Mouse (Mus musculus) CH12.LX (cell line): Measurements from ENCODE around the gene Gas1. TPM values are rescaled to one million over a fixed set of nuclear protein-coding genes. Genes with fewer than 3 reads are reported as not detected.

Source experiments
- DNase-seq: peaks from one replicate; pipeline ENCODE4 v3.0.0-alpha.2; 2013; ENCODE audit errors: extremely low read depth
- H3K27ac ChIP-seq: 2 replicates; pipeline ENCODE4 v1.5.1; 2012; ENCODE audit warnings: low read depth, mild to moderate bottlenecking, control low read depth, moderate library complexity; ENCODE audit not compliant: insufficient read depth
- H3K27me3 ChIP-seq: replicated peaks from 2 replicates; pipeline ENCODE3; 2012; ENCODE audit warnings: inconsistent platforms
- H3K36me3 ChIP-seq, 2 experiments: replicated peaks in 1 of 2; 2 replicates each; pipeline versions ENCODE3 to v1.6.1; 2012; ENCODE audit warnings: inconsistent platforms in 1 of 2, low read length in 1 of 2, mild to moderate bottlenecking in 1 of 2, mixed read lengths in 1 of 2, moderate library complexity in 1 of 2; ENCODE audit not compliant: control insufficient read depth in 1 of 2, insufficient read depth in 1 of 2
- H3K4me1 ChIP-seq, 2 experiments: 2 replicates each; pipeline ENCODE4 v1.6.1; 2012; ENCODE audit warnings: inconsistent platforms in 1 of 2, moderate library complexity in 1 of 2; ENCODE audit not compliant: insufficient read depth in 2 of 2, control insufficient read depth in 1 of 2
- H3K4me2 ChIP-seq: 2 replicates; pipeline ENCODE4 v1.6.1; 2012; ENCODE audit warnings: low read depth, mild to moderate bottlenecking, control low read depth; ENCODE audit not compliant: poor library complexity, insufficient read depth, severe bottlenecking
- H3K4me3 ChIP-seq, 3 experiments: fragments of 150-350 bp in 1 of 3; sonication (generic) in 1 of 3; replicated peaks in 1 of 3; 2 replicates each; pipeline versions ENCODE3 to v1.5.1; 2011 to 2012; ENCODE audit warnings: low read depth in 2 of 3, low read length in 2 of 3, mild to moderate bottlenecking in 2 of 3, moderate library complexity in 2 of 3, control low read depth in 1 of 3, improper control_type of control experiment in 1 of 3, inconsistent platforms in 1 of 3, mixed read lengths in 1 of 3; ENCODE audit not compliant: poor library complexity in 1 of 3
- H3K79me2 ChIP-seq: replicated peaks from 2 replicates; pipeline ENCODE4 v1.6.1; 2012; ENCODE audit warnings: mild to moderate bottlenecking, moderate library complexity; ENCODE audit not compliant: control insufficient read depth, poor library complexity, insufficient read depth, severe bottlenecking; ENCODE audit errors: extremely low read depth
- H3K9ac ChIP-seq: 2 replicates; pipeline ENCODE4 v1.6.1; 2012; ENCODE audit warnings: low read depth, mild to moderate bottlenecking, control low read depth, moderate library complexity; ENCODE audit not compliant: insufficient read depth
- H3K9me3 ChIP-seq: replicated peaks from 2 replicates; pipeline ENCODE3; 2012; ENCODE audit warnings: low read length, inconsistent platforms, mixed read lengths
- CHD2 ChIP-seq: IDR thresholded peaks from 2 replicates; pipeline ENCODE4 v1.6.1; 2011; ENCODE audit warnings: low read length, improper control_type of control experiment
- E2F4 ChIP-seq: IDR thresholded peaks from 2 replicates; pipeline ENCODE4 v1.6.1; 2011; ENCODE audit warnings: low read depth, low read length, improper control_type of control experiment; ENCODE audit not compliant: insufficient replicate concordance
- ETS1 ChIP-seq: conservative IDR thresholded peaks from 2 replicates; pipeline ENCODE4 v1.6.1; 2012; ENCODE audit warnings: low read depth, mild to moderate bottlenecking, inconsistent platforms, low read length, improper control_type of control experiment, moderate library complexity
- GABPA ChIP-seq: IDR thresholded peaks from 2 replicates; pipeline ENCODE4 v1.6.1; 2012; ENCODE audit warnings: low read depth, low read length, improper control_type of control experiment, inconsistent platforms; ENCODE audit not compliant: insufficient replicate concordance
- HCFC1 ChIP-seq: IDR thresholded peaks from 2 replicates; pipeline ENCODE4 v1.6.1; 2012; ENCODE audit warnings: low read depth, mild to moderate bottlenecking, inconsistent platforms, low read length, improper control_type of control experiment
- IRF4 ChIP-seq: IDR thresholded peaks from 2 replicates; pipeline ENCODE4 v1.6.1; 2014; ENCODE audit warnings: low read depth, mild to moderate bottlenecking, inconsistent platforms, low read length, improper control_type of control experiment
- JUND ChIP-seq: conservative IDR thresholded peaks from 2 replicates; pipeline ENCODE4 v1.6.1; 2011; ENCODE audit warnings: low read depth, low read length, improper control_type of control experiment
- KAT2A ChIP-seq: IDR thresholded peaks from 2 replicates; pipeline ENCODE4 v1.6.1; 2012; ENCODE audit warnings: low read length, improper control_type of control experiment, inconsistent platforms; ENCODE audit not compliant: insufficient replicate concordance
- MAFK ChIP-seq: IDR thresholded peaks from 2 replicates; pipeline ENCODE4 v1.6.1; 2011; ENCODE audit warnings: low read length, improper control_type of control experiment; ENCODE audit not compliant: insufficient replicate concordance
- MAX ChIP-seq: IDR thresholded peaks from 2 replicates; pipeline ENCODE4 v1.6.1; 2011; ENCODE audit warnings: low read length, improper control_type of control experiment
- MAZ ChIP-seq: IDR thresholded peaks from 2 replicates; pipeline ENCODE4 v1.6.1; 2012; ENCODE audit warnings: low read depth, mild to moderate bottlenecking, inconsistent platforms, low read length, improper control_type of control experiment, moderate library complexity
- NRF1 ChIP-seq: IDR thresholded peaks from 2 replicates; pipeline ENCODE4 v1.6.1; 2014; ENCODE audit warnings: low read depth, mild to moderate bottlenecking, inconsistent platforms, low read length, improper control_type of control experiment, moderate library complexity
- RAD21 ChIP-seq: IDR thresholded peaks from 2 replicates; pipeline ENCODE4 v1.6.1; 2011; ENCODE audit warnings: low read depth, mild to moderate bottlenecking, low read length, improper control_type of control experiment, moderate library complexity
- SIN3A ChIP-seq: IDR thresholded peaks from 2 replicates; pipeline ENCODE4 v1.6.1; 2012; ENCODE audit warnings: low read length, improper control_type of control experiment, inconsistent platforms
- SMC3 ChIP-seq: IDR thresholded peaks from 2 replicates; pipeline ENCODE4 v1.6.1; 2011; ENCODE audit warnings: low read depth, low read length, improper control_type of control experiment
- TBP ChIP-seq: conservative IDR thresholded peaks from 2 replicates; pipeline ENCODE4 v1.6.1; 2011; ENCODE audit warnings: low read depth, low read length, improper control_type of control experiment
- USF1 ChIP-seq: IDR thresholded peaks from 2 replicates; pipeline ENCODE4 v1.6.1; 2014; ENCODE audit warnings: low read depth, mild to moderate bottlenecking, inconsistent platforms, low read length, improper control_type of control experiment
- ZMIZ1 ChIP-seq: IDR thresholded peaks from 2 replicates; pipeline ENCODE4 v1.6.1; 2012; ENCODE audit warnings: low read depth, mild to moderate bottlenecking, inconsistent platforms, low read length, improper control_type of control experiment
- dilution Hi-C: fragments of 300-500 bp; cut with MboI; formaldehyde crosslinking; loops from 2 replicates; pipeline ENCODE4 v1.14.3; 2020; ENCODE audit warnings: low sequenced_read_pairs; ENCODE audit not compliant: extremely low pct_unique_long_range_greater_than_20kb, extremely low pct_ligation_motif_present
- in situ Hi-C: fragments of 300-500 bp; cut with MboI; formaldehyde crosslinking; loops from 3 replicates; pipeline ENCODE4 v1.14.3; 2019; ENCODE audit warnings: low sequenced_read_pairs, low pct_ligation_motif_present, low pct_unique_long_range_greater_than_20kb, mixed read lengths
- polyA plus RNA-seq: library from polyadenylated mRNA; unstranded; fragments of >175 nt; gene quantifications from 2 replicates; pipeline ENCODE4 v1.2.1, GENCODE M21; 2012; ENCODE audit warnings: low read depth; ENCODE audit not compliant: insufficient read length
- total RNA-seq, 2 experiments: library from RNA; depleted of rRNA; stranded (reverse); fragments of 300-350 nt in 1 of 2; fragments of >200 nt in 1 of 2; gene quantifications; 2 replicates each; pipeline ENCODE4 v1.2.3; 2012 to 2014

Gene Gas1
- total and polyA plus RNA-seq, 3 experiments = not detected

GRCm38 (mm10) chr13:60133716-60134438 is 43.3 kb downstream of the Gas1 start:
- H3K4me3 ChIP-seq = no peak overlapping the region
- TF ChIP-seq USF1 (no peak), ZMIZ1 (no peak), MAX (no peak), TBP (no peak), SMC3 (no peak), RAD21 (no peak)
- TF ChIP-seq, all 38 proteins: peak for 0
- dilution Hi-C loops (no loop called here), in situ Hi-C loops (no loop called here)
- no peaks in the 10 kb centered on the region for H3K79me2 ChIP-seq
- no peak overlapping the region for H3K27ac ChIP-seq
- no peaks in the 10 kb centered on the region for H3K4me1 ChIP-seq
- peaks cover 78% of the 10 kb centered on the region for H3K9me3 ChIP-seq
- no peaks in the 10 kb centered on the region for H3K36me3 ChIP-seq
- no peaks in the 10 kb centered on the region for H3K27me3 ChIP-seq
- DNase-seq = no peak
- no peak overlapping the region for H3K9ac ChIP-seq
- no peak overlapping the region for H3K4me2 ChIP-seq

DNA sequence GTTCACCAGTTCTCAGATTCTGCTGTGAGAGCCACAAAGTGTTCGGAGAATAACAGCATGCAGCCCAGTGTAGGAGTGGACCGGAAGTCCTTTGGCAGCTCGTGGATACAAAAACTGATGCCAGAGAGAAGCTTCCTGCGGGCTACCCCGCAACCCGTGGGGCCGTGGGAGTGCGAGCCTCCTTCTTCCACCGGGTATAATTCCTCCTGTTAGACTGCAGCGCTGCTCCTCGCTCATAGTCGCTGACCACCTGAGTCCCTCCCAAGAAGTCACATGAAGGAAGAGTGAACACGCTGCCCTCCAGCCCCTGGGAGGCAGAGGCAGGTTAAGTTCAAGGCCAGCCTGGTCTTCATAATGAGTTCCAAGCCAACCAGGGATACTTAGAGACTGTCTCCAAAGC is 45.4 kb downstream of the Gas1 start:
- DNase-seq = no peak
- Histone ChIP-seq H3K4me1 (no peaks in the 10 kb centered on the region), H3K9me3 (peaks cover 76% of the 10 kb centered on the region)
- TF ChIP-seq TBP (no peak), HCFC1 (no peak), SIN3A (no peak), GABPA (no peak), KAT2A (no peak), CHD2 (no peak), IRF4 (no peak), NRF1 (no peak)
- TF ChIP-seq, all 38 proteins: peak for 0
- no peaks in the 10 kb centered on the region for H3K27me3 ChIP-seq
- H3K4me2 ChIP-seq = no peak overlapping the region
- in situ Hi-C loops (no loop called here), dilution Hi-C loops (no loop called here)
- H3K27ac ChIP-seq = no peak overlapping the region
- no peaks in the 10 kb centered on the region for H3K36me3 ChIP-seq
- H3K9ac ChIP-seq = no peak overlapping the region
- H3K4me3 ChIP-seq = no peak overlapping the region
- H3K79me2 ChIP-seq = no peaks in the 10 kb centered on the region

DNA sequence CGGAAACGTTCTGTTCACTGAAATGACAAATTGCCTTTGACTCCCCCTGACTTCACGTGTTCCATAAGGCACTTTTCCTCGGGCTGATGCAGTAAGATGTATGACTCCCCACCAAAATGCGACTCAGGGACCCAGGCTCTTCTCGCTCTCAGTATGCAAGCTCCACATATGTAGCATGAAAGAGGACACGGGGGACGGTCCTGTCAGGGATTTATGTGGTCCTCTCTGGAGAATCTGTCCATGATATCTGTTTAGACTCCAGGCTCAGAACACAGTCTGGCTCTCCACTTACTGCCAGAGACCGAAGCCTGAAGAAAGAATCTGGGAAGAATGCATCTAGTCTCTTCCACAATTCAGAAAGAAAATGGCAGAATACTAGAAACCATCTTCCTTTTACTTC is 47.6 kb downstream of the Gas1 start:
- TF ChIP-seq KAT2A (no peak), E2F4 (no peak), JUND (no peak), IRF4 (no peak), ETS1 (no peak), RAD21 (no peak), MAZ (no peak), MAFK (no peak)
- Histone ChIP-seq H3K36me3 (no peaks in the 10 kb centered on the region), H3K9ac (no peak overlapping the region), H3K4me3 (no peak overlapping the region), H3K4me2 (no peak overlapping the region), H3K27ac (no peak overlapping the region), H3K27me3 (no peaks in the 10 kb centered on the region), H3K79me2 (no peaks in the 10 kb centered on the region), H3K9me3 (peaks cover 71% of the 10 kb centered on the region), H3K4me1 (no peaks in the 10 kb centered on the region)
- dilution Hi-C loops (no loop called here), in situ Hi-C loops (no loop called here)
- no peak for DNase-seq
